Mouse (Mus musculus) midbrain, embryonic 16.5 days (tissue): ENCODE results near the gene Gnai2. TPM values are rescaled to one million over a fixed set of nuclear protein-coding genes. Genes with fewer than 3 reads are reported as not detected.

Experiments used
- ATAC-seq: fragments of 200-750 bp; cut with Nextera tagmentation; 2 replicates; pipeline ENCODE4 v1.8.0; 2017; ENCODE audit warnings: moderate TSS enrichment
- H3K27ac ChIP-seq: fragments of 300-500 bp; sonication (generic); 2 replicates; pipeline ENCODE4 v1.5.1; 2014; ENCODE audit warnings: mild to moderate bottlenecking, low read length, mixed read lengths
- H3K27me3 ChIP-seq: fragments of 300-500 bp; sonication (generic); 2 replicates; pipeline ENCODE4 v1.6.1; 2014; ENCODE audit warnings: low read depth, low read length, mixed read lengths; ENCODE audit not compliant: control insufficient read depth, insufficient read depth
- H3K36me3 ChIP-seq: fragments of 300-500 bp; sonication (generic); 2 replicates; pipeline ENCODE4 v1.6.1; 2014; ENCODE audit warnings: mild to moderate bottlenecking, low read length, moderate library complexity, mixed read lengths; ENCODE audit not compliant: control insufficient read depth, insufficient read depth
- H3K4me1 ChIP-seq: fragments of 300-500 bp; sonication (generic); 2 replicates; pipeline ENCODE4 v1.6.1; 2014; ENCODE audit warnings: mild to moderate bottlenecking, low read length, mixed read lengths; ENCODE audit not compliant: control insufficient read depth, insufficient read depth
- H3K4me2 ChIP-seq: fragments of 300-500 bp; sonication (generic); 2 replicates; pipeline ENCODE4 v1.6.1; 2014; ENCODE audit warnings: mild to moderate bottlenecking, low read length, mixed read lengths
- H3K4me3 ChIP-seq: fragments of 300-500 bp; sonication (generic); 2 replicates; pipeline ENCODE4 v1.5.1; 2014; ENCODE audit warnings: low read depth, mild to moderate bottlenecking, low read length, moderate library complexity, mixed read lengths
- H3K9ac ChIP-seq: fragments of 300-500 bp; sonication (generic); 2 replicates; pipeline ENCODE4 v1.6.1; 2014; ENCODE audit warnings: low read depth, low read length, mixed read lengths
- H3K9me3 ChIP-seq: fragments of 300-500 bp; sonication (generic); replicated peaks from 2 replicates; pipeline ENCODE4 v1.6.1; 2014; ENCODE audit warnings: mild to moderate bottlenecking, low read length, mixed read lengths; ENCODE audit not compliant: control insufficient read depth, poor library complexity, severe bottlenecking
- WGBS: fragments of 180-500 bp; shearing (Covaris S2); extraction: QIAGEN DNeasy Blood & Tissue Kit; methylation state at CpG from one replicate; pipeline ENCODE4 v1.1.7; 2014; 5-methylcytosine and 5-hydroxymethylcytosine counted together
- polyA plus RNA-seq: library from polyadenylated mRNA; unstranded; fragments of >200 nt; fragmentation: Nextera tagmentation; extraction: Ambion mirVana; gene quantifications from 2 replicates; pipeline ENCODE4 v1.2.1, GENCODE M21; 2015

Gnai2 gene
- polyA plus RNA-seq, 1 experiment from 2014 or later = 278 TPM

- 6% methylated on average over 14 of the region's 14 CpGs for WGBS
- H3K27me3 ChIP-seq = no peaks in the 10 kb centered on the region
- H3K4me1 ChIP-seq = peaks cover 69% of the 10 kb centered on the region
- H3K4me3 ChIP-seq = peak overlapping the region; percentile 3; the same call in 1 of the 2 replicates
- H3K36me3 ChIP-seq = no peaks in the 10 kb centered on the region
- H3K9me3 ChIP-seq = no peaks in the 10 kb centered on the region
- H3K4me2 ChIP-seq = peak overlapping the region; percentile 39
- H3K27ac ChIP-seq = peak overlapping the region; percentile 95
- H3K9ac ChIP-seq = peak overlapping the region; percentile 43
- ATAC-seq = no peak
Observed at GRCm38 (mm10) chr9:107629901-107630425, 5.2 kb downstream of the Gnai2 start.

- ATAC-seq = no peak
- WGBS = 13% methylated on average over 4 of the region's 4 CpGs
- Histone ChIP-seq H3K27ac (peak overlapping the region; percentile 95), H3K4me1 (peaks cover 73% of the 10 kb centered on the region), H3K36me3 (no peaks in the 10 kb centered on the region), H3K27me3 (no peaks in the 10 kb centered on the region), H3K9me3 (no peaks in the 10 kb centered on the region), H3K9ac (no peak overlapping the region), H3K4me3 (no peak overlapping the region), H3K4me2 (peak overlapping the region; percentile 39)
Observed at GRCm38 (mm10) chr9:107629411-107629730, 5.8 kb downstream of the Gnai2 start.

- H3K4me2 ChIP-seq = peak overlapping the region; percentile 39; the same call in 1 of the 2 replicates
- H3K9ac ChIP-seq = peak overlapping the region; percentile 63
- peak overlapping the region; percentile 95 for H3K27ac ChIP-seq
- no peaks in the 10 kb centered on the region for H3K36me3 ChIP-seq
- H3K4me3 ChIP-seq = no peak overlapping the region
- 23% methylated on average over 14 of the region's 15 CpGs for WGBS
- H3K9me3 ChIP-seq = no peaks in the 10 kb centered on the region
- no peak for ATAC-seq
- H3K27me3 ChIP-seq = no peaks in the 10 kb centered on the region
- peaks cover 69% of the 10 kb centered on the region for H3K4me1 ChIP-seq
Observed at GRCm38 (mm10) chr9:107628721-107629410, 6.3 kb downstream of the Gnai2 start.

GRCm38 (mm10) chr9:107627387-107628255 lies 7.5 kb downstream of the Gnai2 start:
- Histone ChIP-seq H3K27ac (peak overlapping the region; percentile 95), H3K9me3 (no peaks in the 10 kb centered on the region), H3K9ac (peak overlapping the region; percentile 63), H3K4me1 (peaks cover 65% of the 10 kb centered on the region), H3K27me3 (no peaks in the 10 kb centered on the region), H3K4me3 (no peak overlapping the region; the same call in 1 of the 2 replicates), H3K4me2 (peak overlapping the region; percentile 50), H3K36me3 (no peaks in the 10 kb centered on the region)
- ATAC-seq = no peak
- WGBS = 11% methylated on average over 20 of the region's 20 CpGs

- ATAC-seq = peak; percentile 39
- Histone ChIP-seq H3K9ac (peak overlapping the region; percentile 63), H3K4me3 (peak overlapping the region; percentile 9), H3K36me3 (no peaks in the 10 kb centered on the region), H3K27ac (peak overlapping the region; percentile 95), H3K27me3 (no peaks in the 10 kb centered on the region), H3K4me2 (peak overlapping the region; percentile 50), H3K9me3 (no peaks in the 10 kb centered on the region), H3K4me1 (peaks cover 58% of the 10 kb centered on the region)
- 0% methylated on average over 2 of the region's 2 CpGs for WGBS
Observed at GRCm38 (mm10) chr9:107626844-107627277, 8.3 kb downstream of the Gnai2 start.

- H3K9me3 ChIP-seq = no peaks in the 10 kb centered on the region
- 23% methylated on average over 15 of the region's 15 CpGs for WGBS
- no peaks in the 10 kb centered on the region for H3K36me3 ChIP-seq
- peak overlapping the region; percentile 50 for H3K4me2 ChIP-seq
- ATAC-seq = peak; percentile 36; the same call in 1 of the 2 replicates
- peaks cover 52% of the 10 kb centered on the region for H3K4me1 ChIP-seq
- H3K27me3 ChIP-seq = no peaks in the 10 kb centered on the region
- H3K27ac ChIP-seq = peak overlapping the region; percentile 95
- peak overlapping the region; percentile 9; the same call in 1 of the 2 replicates for H3K4me3 ChIP-seq
- peak overlapping the region; percentile 63 for H3K9ac ChIP-seq
Observed at GRCm38 (mm10) chr9:107626158-107626843, 8.9 kb downstream of the Gnai2 start.

GRCm38 (mm10) chr9:107625351-107626128 lies 9.6 kb downstream of the Gnai2 start:
- WGBS = 83% methylated on average over 12 of the region's 12 CpGs
- H3K9me3 ChIP-seq = no peaks in the 10 kb centered on the region
- H3K4me2 ChIP-seq = no peak overlapping the region
- peaks cover 47% of the 10 kb centered on the region for H3K4me1 ChIP-seq
- no peak for ATAC-seq
- H3K4me3 ChIP-seq = no peak overlapping the region
- no peaks in the 10 kb centered on the region for H3K27me3 ChIP-seq
- H3K9ac ChIP-seq = no peak overlapping the region
- peak overlapping the region; percentile 95 for H3K27ac ChIP-seq
- H3K36me3 ChIP-seq = no peaks in the 10 kb centered on the region

- no peak overlapping the region for H3K4me2 ChIP-seq
- peak overlapping the region; percentile 43; the same call in 1 of the 2 replicates for H3K27ac ChIP-seq
- ATAC-seq = no peak
- H3K27me3 ChIP-seq = no peaks in the 10 kb centered on the region
- H3K9ac ChIP-seq = no peak overlapping the region
- H3K9me3 ChIP-seq = no peaks in the 10 kb centered on the region
- 68% methylated on average over 3 of the region's 3 CpGs for WGBS
- H3K36me3 ChIP-seq = peaks cover 2% of the 10 kb centered on the region
- no peak overlapping the region for H3K4me3 ChIP-seq
- peaks cover 41% of the 10 kb centered on the region for H3K4me1 ChIP-seq
Observed at GRCm38 (mm10) chr9:107624951-107625350, 10.2 kb downstream of the Gnai2 start.
